Mouse (Mus musculus) cortical plate, adult 2 months (tissue): ENCODE results near the gene Rhof. TPM values are rescaled to one million over a fixed set of nuclear protein-coding genes. Genes with fewer than 3 reads are reported as not detected.

ENCODE experiments used
- H3K27ac ChIP-seq: fragments of 200-500 bp; 2 replicates; pipeline ENCODE4 v1.5.1; 2012; ENCODE audit warnings: low read length, control low read depth, inconsistent platforms; ENCODE audit not compliant: insufficient read depth
- H3K4me1 ChIP-seq: fragments of 200-500 bp; 2 replicates; pipeline ENCODE4 v1.6.1; 2011; ENCODE audit warnings: low read length; ENCODE audit not compliant: control insufficient read depth, insufficient read depth
- H3K4me3 ChIP-seq: fragments of 200-500 bp; 2 replicates; pipeline ENCODE4 v1.5.1; 2011; ENCODE audit warnings: mild to moderate bottlenecking, low read length, control low read depth; ENCODE audit not compliant: insufficient read depth
- CTCF ChIP-seq: fragments of 200-500 bp; IDR thresholded peaks from 2 replicates; pipeline ENCODE4 v1.5.1; 2011; ENCODE audit warnings: mild to moderate bottlenecking, control low read depth, low read length; ENCODE audit not compliant: insufficient read depth; ENCODE audit errors: extremely low read depth
- POLR2A ChIP-seq: fragments of 200-500 bp; IDR thresholded peaks from 2 replicates; pipeline ENCODE4 v1.6.1; 2011; ENCODE audit warnings: mild to moderate bottlenecking, low read length, control low read depth; ENCODE audit not compliant: insufficient read depth; ENCODE audit errors: extremely low read depth
- polyA plus RNA-seq: library from polyadenylated mRNA; depleted of rRNA; stranded (reverse); fragments of >200 nt; gene quantifications from 2 replicates; pipeline ENCODE4 v1.2.3, GENCODE M21; 2012

Gene Rhof
- polyA plus RNA-seq, 1 experiment = 47.4 TPM

DNA sequence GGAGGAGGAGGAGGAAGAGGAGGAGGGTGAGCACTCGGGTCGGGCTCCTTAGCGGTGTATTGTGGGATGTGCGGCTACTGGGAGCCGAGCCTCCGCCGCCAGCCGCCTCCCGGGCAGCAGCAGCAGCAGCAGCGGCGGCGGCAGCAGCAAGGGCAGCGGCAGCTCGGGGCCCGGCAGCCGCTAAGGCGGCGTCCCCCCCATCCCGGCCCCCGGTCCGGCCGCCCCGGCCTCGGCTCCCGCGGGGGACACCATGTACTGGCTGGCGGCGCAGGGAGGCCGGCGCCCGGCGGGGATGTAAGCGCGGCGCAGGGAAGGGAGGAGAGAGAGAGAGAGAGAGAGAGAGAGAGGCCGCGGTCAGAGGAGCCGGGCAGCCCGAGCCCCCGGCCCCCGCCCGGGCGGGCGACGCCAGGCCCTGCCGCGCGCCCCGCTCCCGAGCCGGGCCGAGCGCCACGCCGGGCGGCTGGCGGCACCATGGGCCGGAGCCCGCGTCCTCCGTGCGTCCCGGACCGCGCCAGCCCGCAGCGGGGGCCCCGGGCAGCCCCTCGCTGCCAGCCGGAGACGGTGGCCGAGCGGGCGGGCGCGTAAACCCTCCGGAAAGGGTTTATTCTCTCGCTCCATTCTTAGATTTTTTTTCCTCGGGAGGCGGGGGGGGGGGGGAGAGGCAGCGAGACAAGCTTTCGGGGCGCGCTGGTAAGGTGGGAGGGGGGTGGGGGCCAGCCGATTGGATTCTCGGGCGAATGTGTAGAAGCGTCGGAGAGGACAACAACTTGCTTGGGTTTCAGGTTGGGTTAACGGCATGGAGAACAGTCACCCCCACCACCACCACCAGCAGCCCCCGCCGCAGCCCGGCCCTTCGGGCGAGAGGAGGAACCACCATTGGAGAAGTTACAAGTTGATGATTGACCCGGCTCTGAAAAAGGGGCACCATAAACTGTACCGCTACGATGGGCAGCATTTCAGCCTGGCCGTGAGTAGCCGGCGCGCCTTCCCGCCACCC, 10.0 kb upstream of the Rhof start, which contains the start of gene Setd1b:
Gene Setd1b (plus strand): TSS at position 33 of the 997 bp plus-strand sequence.
- Histone ChIP-seq H3K4me3 (peak within 1 kb of the TSS; percentile 69), H3K27ac (peak within 1 kb of the TSS; percentile 89), H3K4me1 (peaks cover 1% of the 10 kb centered on the region; the same call in 1 of the 2 replicates)
- no peak for TF ChIP-seq CTCF
- no peak for TF ChIP-seq POLR2A

DNA sequence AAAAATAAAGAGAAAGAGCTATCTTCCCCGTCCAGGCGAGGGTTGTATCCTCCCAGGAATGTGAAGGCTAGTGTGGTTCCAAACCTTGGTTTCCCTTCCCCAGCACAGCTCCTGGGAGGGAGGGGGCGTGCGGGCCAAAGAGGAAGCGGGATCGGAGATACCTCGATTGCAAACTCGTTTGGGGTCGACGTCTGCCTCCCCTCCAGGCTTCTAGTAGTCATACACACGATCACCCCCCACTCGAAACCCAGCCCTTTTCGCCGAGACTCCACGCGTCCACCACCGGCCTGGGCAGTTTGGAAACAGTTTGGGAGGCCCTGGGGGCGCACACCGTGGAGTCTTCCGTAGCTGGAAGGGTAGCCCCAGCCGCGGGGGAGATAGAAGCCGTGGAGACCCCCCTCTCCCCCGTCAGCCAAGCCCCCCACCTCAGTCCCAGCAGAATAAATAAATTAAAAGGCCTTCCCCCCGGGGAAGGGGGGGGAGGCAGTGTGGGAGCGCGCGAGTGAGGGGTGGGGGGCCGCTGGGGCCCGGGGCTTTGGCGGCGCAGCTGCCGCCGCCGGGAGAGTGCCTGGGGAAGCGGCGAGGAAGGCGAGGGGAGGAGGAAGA, 9.2 kb upstream of the Rhof start:
- TF ChIP-seq CTCF (no peak), POLR2A (no peak)
- Histone ChIP-seq H3K27ac (peak overlapping the region; percentile 89), H3K4me3 (peak overlapping the region; percentile 69), H3K4me1 (peaks cover 3% of the 10 kb centered on the region; the same call in 1 of the 2 replicates)

DNA sequence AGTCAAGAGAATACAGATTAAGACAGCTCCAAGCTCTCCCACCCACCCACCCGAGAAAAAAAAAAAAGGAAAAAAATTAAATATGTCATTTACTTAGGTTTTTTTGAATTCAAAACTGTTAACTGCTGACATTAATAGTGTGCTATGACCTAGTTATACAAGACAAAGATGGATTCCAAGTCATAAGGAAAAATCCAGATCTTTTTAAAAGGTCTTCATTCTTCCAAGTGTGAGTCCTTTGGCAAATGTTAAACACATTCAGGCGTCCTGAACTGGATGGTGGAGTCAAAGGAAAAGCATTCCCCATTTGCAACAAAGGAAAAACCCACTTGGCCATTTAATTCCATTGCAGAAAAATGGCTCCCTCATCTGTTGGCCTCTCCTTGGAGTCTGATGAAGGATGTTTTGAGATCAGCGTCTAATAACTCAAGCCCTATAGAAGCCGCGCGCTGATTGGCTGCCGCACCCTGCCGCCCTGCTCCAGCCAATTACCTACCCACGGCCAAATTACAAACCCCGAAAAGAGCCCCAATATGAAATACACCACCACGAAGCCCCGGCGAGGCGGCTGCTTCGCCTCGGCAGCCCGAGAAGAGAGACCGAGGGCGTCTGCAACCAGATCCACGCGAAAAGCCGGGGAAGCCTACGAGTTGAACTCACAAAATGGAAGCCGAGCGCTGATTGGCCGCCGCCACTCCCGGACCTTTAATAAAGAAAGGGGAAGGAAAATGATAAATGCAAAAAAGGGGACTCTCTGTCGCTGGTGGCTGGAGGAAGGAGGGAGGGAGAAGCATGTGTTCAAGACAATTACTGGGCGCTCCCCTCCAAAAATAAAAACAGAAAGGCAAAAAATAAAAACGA, 8.4 kb upstream of the Rhof start:
- TF ChIP-seq POLR2A (peak; percentile 90), CTCF (no peak)
- peak overlapping the region; percentile 89 for H3K27ac ChIP-seq
- H3K4me1 ChIP-seq = peaks cover 5% of the 10 kb centered on the region; the same call in 1 of the 2 replicates
- H3K4me3 ChIP-seq = peak overlapping the region; percentile 69

GRCm38 (mm10) chr5:123139722-123140627, 7.5 kb upstream of the Rhof start:
- Histone ChIP-seq H3K4me3 (peak overlapping the region; percentile 69), H3K27ac (peak overlapping the region; percentile 100), H3K4me1 (peaks cover 11% of the 10 kb centered on the region)
- TF ChIP-seq POLR2A (0 out of 2 replicates have a peak, but pooled peaks have one; percentile 5), CTCF (no peak)

GRCm38 (mm10) chr5:123138953-123139721, 6.6 kb upstream of the Rhof start:
- Histone ChIP-seq H3K4me1 (peaks cover 11% of the 10 kb centered on the region), H3K4me3 (peak overlapping the region; percentile 69), H3K27ac (peak overlapping the region; percentile 100)
- TF ChIP-seq CTCF (no peak), POLR2A (peak; percentile 87)

- peak overlapping the region; percentile 69 for H3K4me3 ChIP-seq
- peak overlapping the region; percentile 100 for H3K27ac ChIP-seq
- TF ChIP-seq CTCF = no peak
- 0 out of 2 replicates have a peak, but pooled peaks have one; percentile 19 for TF ChIP-seq POLR2A
- H3K4me1 ChIP-seq = peaks cover 11% of the 10 kb centered on the region
Observed at GRCm38 (mm10) chr5:123138230-123138911, 5.9 kb upstream of the Rhof start.

DNA sequence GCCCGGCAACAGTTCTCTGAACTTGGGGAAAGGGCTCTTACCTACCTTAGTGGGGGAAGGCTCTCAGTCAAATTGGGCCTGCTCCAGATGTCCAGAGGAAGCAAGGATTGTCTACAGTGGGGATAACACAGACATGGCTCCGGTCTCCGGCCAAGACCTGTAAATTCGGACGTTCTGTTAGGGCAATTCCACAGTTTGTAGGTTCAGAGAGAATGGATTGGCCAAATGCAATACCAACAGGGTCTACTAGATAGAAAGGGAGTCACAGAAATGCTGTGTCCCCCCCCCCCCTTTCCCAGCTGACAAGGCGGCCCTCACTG, 5.4 kb upstream of the Rhof start:
- peak overlapping the region; percentile 69 for H3K4me3 ChIP-seq
- H3K4me1 ChIP-seq = peaks cover 11% of the 10 kb centered on the region
- H3K27ac ChIP-seq = peak overlapping the region; percentile 84
- no peak for TF ChIP-seq POLR2A
- no peak for TF ChIP-seq CTCF
